Mouse (Mus musculus): Measurements from ENCODE around the gene Noxred1. TPM values are rescaled to one million over a fixed set of nuclear protein-coding genes. Genes with fewer than 3 reads are reported as not detected.
"Not testable (repeated sequence)": the region's sequence is repeated elsewhere in the genome, so short reads cannot be mapped to it uniquely, and the experiment has no call there.

Noxred1 gene
- total RNA-seq (2021): 1 to 10 TPM in 1 of 2 experiments, under 1 TPM in 1; 0.84 to 1.8 TPM

DNA sequence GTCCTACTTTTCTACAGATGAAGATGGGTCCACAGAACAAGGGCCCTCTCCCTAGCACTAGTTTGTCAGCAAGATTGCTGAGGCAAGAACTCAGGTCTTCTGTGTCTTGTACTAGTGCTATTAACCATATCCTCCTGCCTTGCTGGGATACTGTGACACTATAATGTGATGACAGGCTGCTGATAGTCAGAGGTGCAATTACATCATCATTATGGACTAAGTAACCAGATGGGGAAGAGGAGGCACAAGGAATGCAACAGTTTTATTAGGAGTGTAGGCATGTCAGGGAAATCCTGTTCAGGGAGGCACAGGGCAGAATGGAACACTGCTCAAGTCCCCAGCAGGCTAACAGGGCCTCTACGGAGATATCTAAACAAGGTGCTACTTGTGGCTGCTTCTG lies at the start of gene Noxred1:
Gene Noxred1, minus strand, starts transcription at position 101 of the 400 bp plus-strand sequence.
- no peak for DNase-seq (ENCODE audit: low spot score in 2 of 2)
- intact Hi-C loops (cut with DNase I): no loop called here

DNA sequence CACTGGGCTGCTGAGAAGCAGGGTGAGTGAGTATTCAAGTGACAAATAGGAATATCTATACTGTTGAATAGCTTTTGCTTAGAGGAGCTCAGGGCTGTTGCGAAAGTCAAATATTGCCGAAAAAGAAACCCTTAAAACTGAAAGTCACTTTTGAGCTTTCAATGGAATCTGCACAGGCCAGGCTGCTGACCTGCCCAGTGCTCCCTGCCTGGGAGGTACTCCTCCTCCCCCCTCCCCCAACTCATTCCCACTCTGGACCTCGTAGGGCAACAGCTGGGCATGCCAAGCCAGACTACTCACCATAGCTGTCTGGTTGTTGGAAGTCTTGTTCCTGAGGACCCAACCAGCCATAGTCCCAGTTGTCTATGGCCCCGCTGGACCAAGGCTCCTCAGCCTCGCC lies 46.2 kb upstream of the Noxred1 start:
- DNase-seq (ENCODE audit: low spot score in 2 of 2): no peak
- intact Hi-C loops (cut with DNase I): no loop called here

DNA sequence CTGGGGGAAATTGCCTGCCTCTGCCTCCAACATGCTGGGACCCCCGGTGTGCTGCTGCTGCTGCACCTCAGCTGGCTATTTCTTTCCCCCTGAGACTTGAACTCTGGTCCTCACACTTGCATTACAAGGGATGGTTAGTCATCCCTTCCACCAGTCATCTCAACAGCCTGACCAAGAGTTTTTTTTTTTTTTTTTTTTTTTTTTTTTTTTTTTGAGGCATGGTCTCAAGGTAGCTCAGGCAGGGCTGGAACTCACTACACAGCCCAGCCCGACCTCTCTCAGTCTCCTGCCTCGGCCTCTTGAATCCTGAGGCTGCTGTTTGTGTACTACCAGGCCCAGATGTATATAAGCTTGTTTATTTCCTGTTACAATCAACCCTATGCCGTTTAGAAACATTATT lies 45.7 kb upstream of the Noxred1 start:
- DNase-seq (ENCODE audit: low spot score in 2 of 2): no peak
- intact Hi-C loops (cut with DNase I): no loop called here

DNA sequence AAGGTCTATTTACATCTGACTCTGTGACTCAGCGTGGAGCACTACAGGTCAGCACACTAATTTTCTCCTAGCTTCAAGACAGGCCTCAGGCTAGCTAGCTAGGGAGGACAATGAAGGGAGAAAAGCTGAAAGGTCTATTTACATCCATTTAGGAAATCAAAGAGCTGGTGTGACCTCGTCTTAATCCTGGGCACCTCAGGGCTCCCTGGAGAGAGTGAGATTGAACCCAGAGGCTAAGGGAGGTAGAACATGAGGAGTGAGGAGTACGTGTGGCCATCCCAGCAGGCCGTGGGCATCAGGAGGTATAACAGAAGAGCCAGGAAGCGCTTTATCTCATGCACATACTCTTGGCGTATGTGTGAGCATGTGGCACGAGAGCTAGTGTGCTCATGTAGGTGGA lies 45.2 kb upstream of the Noxred1 start:
- DNase-seq (ENCODE audit: low spot score in 2 of 2): no peak
- intact Hi-C loops (cut with DNase I): no loop called here

DNA sequence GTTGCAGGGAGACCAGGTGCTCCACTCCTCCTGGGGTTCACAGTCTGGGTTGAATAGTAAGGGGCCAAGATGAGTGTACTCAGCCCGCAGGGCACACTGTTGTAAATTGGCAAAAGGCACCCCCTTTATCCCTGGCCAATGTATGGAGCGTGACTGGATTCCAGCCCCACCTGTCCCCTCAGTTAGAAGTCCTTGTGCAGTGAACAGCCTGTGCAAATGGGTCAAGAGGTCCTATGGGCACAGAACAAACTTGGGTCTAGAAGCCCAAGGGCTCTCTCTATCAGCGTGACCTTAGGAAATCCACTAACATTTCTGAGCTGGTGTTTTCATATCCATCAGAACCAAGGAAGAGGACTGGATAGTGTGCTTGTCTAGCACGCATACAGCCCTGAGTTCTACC lies 44.2 kb upstream of the Noxred1 start:
- no peak for DNase-seq (ENCODE audit: low spot score in 2 of 2)
- intact Hi-C loops (cut with DNase I): no loop called here

DNA sequence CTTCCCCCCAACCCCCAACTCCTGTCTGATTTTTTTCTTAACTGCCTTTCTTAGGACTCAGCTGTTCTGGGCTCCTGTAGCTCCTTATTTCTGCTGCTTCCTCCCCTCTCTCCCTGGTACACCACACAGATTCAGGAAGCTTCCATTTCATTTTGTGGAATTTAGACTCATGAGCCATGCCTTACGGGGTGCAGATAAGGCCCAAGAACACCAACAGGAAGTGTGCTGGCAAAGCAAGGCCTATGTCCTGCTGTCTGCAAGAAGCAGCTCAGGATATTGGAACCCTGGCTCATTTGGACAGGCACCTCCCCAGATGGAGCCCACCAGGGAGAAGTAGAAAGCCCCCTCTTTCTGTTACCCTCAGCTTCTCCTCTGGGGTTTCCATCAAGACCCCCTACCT lies 43.2 kb upstream of the Noxred1 start:
- no peak for DNase-seq (ENCODE audit: low spot score in 2 of 2)
- intact Hi-C loops (cut with DNase I): no loop called here

DNA sequence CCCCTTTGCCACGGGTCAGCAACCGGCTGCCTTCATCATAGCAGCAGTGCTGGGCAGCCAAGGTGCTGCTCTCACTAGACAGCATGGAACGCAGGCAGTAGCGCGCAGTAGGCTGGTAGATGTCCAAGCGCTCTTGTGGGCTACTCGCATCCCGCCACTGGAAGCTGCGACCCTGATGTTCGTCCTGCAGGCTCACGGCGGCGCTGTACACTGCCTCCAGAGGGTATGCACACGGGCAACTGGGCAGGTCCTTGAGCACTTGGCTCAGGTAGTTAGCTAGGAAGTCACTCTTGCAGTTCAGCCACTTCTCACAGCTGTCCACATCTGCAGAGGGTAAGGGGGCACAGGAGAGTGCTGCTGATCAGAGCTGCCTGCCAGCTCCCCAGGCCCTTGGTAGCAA lies 41.3 kb upstream of the Noxred1 start:
- intact Hi-C loops (cut with DNase I): no loop called here
- DNase-seq (ENCODE audit: low spot score in 2 of 2): no peak

DNA sequence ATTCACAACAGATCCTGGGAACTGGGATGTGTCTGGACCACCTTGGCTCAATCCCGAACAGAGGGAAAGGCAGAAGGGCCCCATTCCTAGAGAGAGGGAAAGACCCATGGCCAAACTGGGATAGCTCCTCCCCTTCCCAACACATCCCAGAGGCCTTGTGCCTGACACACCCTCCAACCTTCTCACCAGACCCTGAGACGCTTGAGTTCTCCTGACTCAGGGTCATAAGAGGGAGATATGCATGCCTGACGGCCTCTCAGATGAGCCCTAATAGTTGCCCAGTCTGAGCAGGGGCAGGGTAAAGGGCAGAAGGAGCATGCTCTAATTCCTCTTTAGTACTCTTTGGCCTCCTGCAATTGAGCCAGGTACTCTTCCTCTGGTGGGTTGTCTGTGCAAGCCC lies 40.8 kb upstream of the Noxred1 start:
- intact Hi-C loops (cut with DNase I): no loop called here
- no peak for DNase-seq (ENCODE audit: low spot score in 2 of 2)

DNA sequence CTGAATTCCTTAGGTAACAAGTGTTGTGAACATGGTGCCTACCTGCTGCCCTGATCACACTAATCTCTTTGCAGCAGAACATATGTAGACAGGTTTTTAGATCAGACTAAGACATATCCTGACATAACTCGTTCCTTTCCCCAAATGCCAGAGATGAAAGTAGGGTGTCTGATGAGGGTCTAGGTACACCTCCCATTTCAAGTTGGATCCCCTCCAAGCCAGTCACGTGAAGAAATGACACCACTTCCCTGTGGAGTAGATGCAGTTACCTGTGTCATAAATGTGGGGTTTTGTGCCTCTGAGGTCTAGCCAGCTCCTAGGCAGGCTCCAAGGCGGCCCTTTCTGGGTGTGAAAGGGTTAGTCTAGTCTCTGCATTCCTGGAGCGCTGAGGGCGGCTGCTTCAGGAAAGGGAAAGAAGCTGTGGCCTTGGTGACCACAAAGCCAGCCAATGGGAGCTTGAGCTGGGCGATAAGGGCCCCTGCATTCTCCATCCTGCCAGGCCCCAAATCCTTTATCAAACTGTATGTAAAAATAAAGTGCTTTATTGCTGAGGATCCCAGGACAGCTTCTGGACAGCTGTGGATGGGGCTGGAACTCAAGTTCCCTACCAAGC lies 39.7 kb upstream of the Noxred1 start:
- intact Hi-C loops (cut with DNase I): no loop called here

DNA sequence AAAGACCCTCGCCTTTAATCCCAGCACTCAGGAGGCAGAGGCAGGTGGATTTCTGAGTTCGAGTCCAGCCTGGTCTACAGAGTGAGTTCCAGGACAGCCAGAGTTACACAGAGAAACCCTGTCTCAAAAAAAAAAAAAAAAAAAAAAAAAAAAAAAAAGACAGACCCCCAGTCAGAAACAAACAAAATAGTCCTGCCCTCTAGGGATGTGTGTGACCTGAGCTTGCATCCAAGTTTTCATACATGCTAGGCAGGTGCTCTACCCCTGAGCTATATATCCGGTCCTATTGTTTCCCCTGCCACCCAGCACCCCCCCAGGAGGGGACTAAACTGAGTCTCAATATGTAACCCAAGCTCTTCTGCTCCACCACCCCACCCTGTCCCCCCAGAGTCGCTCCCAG lies 38.7 kb upstream of the Noxred1 start:
- intact Hi-C loops (cut with DNase I); DNase-seq (ENCODE audit: low spot score in 2 of 2): not testable (repeated sequence)

More for the DNA sequence above, 39.7 kb upstream of the Noxred1 start:
- DNase-seq (ENCODE audit: low spot score in 2 of 2): no peak

DNA sequence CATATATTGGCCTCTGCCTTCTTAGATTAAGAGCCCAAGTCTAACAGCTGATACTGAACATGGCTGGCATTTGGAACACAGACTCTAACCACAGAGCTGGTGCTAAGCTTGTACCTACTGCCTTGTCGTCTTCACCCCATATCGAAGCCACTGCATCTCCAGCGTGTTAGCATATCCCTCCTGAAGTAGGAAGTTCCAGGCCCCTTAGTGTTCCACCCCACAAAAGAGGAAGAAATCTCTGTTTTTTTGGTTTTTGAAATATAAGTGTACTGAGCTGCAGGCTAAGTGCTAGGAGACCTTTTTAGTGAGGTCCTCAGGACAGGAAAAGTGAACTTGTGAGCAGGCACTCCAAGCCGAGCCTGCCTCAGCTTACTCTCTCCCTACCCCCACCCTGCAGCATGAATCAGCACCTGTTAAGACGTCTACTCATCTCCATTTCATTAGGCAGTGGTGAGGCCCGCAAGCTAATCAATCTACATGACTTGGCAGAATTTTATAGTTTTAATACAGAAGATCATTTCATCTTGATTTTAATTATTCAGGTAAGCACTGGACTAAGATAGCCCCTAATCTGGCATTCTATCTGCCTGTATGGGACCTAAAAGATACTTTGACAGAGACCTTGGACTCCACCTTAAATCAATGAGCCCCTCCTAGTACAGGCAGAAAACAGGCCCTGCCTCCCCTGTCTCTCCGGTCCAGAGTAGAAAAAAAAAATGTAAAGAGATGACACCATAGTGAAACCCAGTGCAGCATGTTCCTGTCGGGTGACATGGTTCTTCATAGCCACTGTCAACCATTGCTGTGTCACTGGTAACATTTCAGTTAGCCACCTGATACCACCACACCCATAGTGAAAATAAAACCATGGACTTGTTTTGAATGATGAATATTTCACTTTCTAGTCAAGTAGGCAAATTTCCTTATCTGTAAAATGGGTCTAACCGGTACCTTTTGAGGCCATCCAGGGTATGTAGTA lies 36.6 kb upstream of the Noxred1 start:
- intact Hi-C loops (cut with DNase I): no loop called here
- no peak for DNase-seq (ENCODE audit: low spot score in 2 of 2)

DNA sequence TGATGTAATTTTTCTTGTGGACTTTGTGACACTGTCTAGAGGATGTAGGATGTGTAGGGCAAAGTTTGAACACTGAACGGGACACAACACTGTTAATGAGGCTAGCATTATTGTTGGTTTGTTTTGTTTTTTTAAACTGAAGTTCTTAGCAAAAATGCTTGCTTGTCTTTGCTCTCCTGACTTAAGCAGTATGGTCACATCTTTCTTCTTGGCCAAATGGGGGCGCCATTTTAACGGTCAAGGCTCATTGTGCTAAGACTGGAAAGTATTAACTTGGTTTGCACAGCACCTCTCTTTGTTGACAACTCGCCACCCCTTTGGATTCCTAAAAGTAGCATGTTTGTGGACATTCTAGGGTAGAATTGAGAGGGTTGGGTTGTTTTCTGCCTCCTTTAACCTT lies 29.1 kb upstream of the Noxred1 start:
- intact Hi-C loops (cut with DNase I): loop anchor here (10.0 kb wide), 1 partner anchor 67 kb away; no protein-coding TSS in a partner anchor
- no peak for DNase-seq (ENCODE audit: low spot score in 2 of 2)

DNA sequence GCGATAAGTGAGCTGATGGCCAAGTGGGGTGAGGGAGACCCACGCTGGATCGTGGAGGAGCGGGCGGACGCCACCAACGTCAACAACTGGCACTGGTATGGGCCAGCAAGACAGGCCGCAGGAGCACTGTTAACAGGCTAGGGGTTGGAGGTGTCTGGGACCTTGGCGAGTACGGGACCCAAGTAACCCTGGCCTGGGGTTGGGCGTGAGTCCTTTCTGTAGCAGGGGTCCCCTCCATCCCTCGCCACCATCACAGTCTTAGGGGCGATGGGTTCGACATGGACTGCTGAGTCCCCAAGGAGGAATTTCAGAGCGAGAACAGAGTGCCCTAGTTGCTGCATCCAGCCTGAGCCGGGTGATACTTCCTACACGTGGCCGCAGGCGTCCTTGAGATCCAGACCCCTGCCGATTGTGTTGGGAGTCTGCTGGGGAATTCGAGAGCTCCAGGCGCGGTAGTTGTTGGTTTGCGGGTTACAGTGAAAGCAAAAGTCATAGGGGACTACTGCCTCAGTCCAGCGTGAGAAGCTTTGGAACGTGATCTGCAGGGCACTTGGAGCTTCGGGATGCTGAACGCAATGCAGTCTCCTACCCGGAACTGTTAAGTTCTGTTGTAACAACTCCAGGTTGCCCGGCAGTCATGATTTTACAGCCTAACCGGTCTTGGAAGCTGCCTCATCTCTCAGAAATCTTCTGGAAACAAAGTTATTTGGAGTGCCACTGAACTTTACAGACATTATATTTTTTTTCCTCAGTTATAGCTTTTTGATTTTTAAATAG lies 28.5 kb upstream of the Noxred1 start:
- no peak for DNase-seq (ENCODE audit: low spot score in 2 of 2)
- intact Hi-C loops (cut with DNase I): loop anchor here (10.0 kb wide), 1 partner anchor 68 kb away; no protein-coding TSS in a partner anchor

DNA sequence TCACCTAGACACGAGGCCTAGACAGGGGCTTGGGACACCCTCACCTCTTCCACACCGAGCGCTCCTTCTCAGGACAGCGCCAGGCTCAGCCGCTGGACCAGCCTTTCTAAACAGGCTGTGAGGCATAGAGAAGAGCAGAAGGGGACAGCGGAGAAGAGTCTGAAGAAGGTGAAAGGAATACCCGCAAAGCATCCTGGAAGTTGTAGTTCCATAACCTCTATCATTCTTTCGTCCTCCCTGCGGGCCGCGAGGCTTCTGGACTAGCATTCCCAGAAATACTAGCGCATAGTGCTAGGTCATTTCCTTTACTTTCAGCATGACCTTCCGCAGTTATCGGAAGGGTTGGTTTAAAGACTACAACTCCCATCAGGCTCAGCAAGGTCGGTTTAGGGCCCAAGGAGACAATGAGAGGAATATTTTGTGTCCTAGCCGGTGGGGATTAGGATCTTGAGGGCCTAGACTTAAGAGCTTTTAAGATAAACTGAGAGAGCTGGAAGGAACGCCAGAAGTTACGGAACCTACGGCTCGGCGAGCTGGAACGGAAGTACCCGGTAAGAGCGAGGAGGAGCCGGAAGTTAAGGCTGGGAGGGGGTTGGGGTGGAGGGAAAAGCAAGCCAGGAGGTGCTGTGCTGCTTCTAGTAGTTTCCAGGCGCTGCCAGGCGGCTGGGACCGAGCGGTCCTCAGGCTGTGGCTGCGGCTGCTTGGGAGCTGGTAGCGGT lies 27.7 kb upstream of the Noxred1 start, which contains the start of the genes Vipas39 and Ahsa1:
Gene Vipas39, minus strand, starts transcription at position 149 of the 719 bp plus-strand sequence.
Gene Ahsa1, plus strand, starts transcription at position 372 of the 719 bp plus-strand sequence.
- intact Hi-C loops (cut with DNase I): loop anchor here (10.0 kb wide), 1 partner anchor 69 kb away; no protein-coding TSS in a partner anchor
- peak; percentile 89 to 91 for DNase-seq (ENCODE audit: low spot score in 2 of 2)

DNA sequence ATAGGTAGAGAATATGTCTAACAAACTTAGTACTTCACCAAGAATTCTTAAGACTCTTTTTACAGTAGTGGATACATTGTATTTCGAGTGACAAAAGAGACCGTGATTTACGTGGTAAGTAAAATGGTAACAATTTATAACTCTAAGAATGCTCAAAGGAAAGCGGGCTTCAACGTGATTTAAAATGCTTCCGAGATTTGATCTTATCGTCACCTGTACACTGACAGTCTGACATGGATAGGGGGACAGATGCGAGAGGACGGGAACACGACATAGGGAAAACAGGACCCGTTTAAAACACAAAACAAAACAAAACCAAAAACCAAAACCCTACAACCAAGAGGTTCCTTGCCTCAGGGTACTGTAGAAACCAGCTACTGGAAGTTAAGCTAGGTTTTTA lies 26.9 kb upstream of the Noxred1 start:
- intact Hi-C loops (cut with DNase I): loop anchor here (10.0 kb wide), 1 partner anchor 69 kb away; no protein-coding TSS in a partner anchor
- no peak for DNase-seq (ENCODE audit: low spot score in 2 of 2)

DNA sequence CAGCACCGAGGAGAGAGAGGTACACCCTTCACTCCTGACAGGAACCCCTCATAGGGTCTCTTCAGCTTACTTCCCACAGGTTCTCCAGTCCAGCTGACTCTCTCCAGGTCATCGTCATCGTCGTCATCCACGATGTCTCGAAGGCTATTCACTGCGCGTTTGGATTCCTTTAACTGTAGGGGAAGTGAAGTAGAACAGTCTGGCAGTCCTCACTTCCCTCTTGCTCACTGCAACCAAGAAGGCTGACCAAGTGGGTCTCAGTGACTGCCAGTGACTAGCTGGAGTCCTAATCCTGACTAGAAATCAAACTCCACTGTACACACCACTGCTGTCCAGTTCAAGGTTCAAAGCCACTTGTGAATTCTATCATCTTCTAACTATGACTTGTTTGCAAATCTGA lies 22.0 kb upstream of the Noxred1 start:
- intact Hi-C loops (cut with DNase I): loop anchor here (10.0 kb wide), 1 partner anchor 74 kb away; no protein-coding TSS in a partner anchor
- no peak for DNase-seq (ENCODE audit: low spot score in 2 of 2)

DNA sequence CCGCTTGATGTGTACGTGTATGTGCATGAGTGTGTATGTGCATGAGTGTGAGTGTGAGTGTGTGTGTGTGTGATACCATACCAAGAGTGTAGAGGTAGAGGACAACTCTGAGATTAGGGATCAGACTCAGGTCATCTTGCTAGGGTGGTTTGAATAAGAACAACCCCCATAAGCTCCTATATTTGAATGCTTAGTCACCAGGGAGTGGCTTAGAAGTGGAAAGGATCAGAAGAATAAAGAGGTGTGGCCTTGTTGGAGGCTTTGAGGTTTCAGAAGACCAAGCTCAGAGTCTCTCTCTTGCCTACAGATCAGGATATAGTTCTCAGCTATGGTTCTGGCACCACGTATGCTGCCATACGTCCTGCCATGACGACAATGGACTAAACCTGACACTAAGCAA lies 18.1 kb upstream of the Noxred1 start:
- intact Hi-C loops (cut with DNase I): no loop called here
- DNase-seq (ENCODE audit: low spot score in 2 of 2): no peak

DNA sequence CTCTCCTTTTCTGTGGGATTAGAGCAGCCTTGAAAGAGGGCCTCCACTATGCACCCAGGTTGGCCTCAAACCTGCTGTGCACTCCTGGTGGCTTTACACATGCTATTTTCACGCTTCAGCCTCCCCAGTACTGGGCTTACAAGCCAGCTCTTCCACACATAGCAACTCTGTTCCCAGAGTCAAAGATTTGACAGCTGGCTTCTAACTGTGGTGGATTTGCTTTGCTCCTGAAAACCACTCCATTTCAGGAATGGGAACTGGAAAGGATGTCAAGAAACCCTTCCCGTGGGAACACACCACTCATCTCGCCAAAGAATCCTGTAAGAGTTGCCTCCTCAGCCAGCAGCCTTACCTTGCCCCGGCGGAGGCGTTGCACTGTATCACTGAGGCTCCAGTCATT lies 15.3 kb upstream of the Noxred1 start:
- DNase-seq (ENCODE audit: low spot score in 2 of 2): no peak
- intact Hi-C loops (cut with DNase I): no loop called here

DNA sequence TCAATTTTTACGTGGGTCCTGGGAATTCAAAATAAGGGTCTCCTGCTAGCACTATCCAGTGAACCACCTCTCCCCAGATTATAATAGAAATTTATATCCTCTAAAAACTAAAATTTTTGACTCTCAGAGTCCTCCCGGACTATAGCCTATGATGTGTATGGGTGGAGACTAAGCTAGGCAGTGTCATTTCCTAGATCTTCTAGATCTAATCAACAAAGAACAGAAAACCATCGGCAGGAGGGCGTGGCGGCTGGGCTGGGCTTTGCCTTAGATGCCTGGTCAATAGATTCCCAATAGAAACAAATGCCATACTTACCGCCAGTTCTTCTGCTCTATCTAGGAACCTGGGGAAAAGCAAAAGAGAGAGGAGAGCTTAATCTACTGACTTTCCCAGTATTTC lies 11.6 kb upstream of the Noxred1 start:
- intact Hi-C loops (cut with DNase I): no loop called here

More for the DNA sequence above, 11.6 kb upstream of the Noxred1 start:
- DNase-seq (ENCODE audit: low spot score in 2 of 2): no peak

Measured in left cerebral cortex, postnatal 36 days (tissue).